Mouse (Mus musculus): ENCODE results near the gene Bspry.
"Not testable (repeated sequence)": the region's sequence is repeated elsewhere in the genome, so short reads cannot be mapped to it uniquely, and the experiment has no call there.

Bspry gene

DNA sequence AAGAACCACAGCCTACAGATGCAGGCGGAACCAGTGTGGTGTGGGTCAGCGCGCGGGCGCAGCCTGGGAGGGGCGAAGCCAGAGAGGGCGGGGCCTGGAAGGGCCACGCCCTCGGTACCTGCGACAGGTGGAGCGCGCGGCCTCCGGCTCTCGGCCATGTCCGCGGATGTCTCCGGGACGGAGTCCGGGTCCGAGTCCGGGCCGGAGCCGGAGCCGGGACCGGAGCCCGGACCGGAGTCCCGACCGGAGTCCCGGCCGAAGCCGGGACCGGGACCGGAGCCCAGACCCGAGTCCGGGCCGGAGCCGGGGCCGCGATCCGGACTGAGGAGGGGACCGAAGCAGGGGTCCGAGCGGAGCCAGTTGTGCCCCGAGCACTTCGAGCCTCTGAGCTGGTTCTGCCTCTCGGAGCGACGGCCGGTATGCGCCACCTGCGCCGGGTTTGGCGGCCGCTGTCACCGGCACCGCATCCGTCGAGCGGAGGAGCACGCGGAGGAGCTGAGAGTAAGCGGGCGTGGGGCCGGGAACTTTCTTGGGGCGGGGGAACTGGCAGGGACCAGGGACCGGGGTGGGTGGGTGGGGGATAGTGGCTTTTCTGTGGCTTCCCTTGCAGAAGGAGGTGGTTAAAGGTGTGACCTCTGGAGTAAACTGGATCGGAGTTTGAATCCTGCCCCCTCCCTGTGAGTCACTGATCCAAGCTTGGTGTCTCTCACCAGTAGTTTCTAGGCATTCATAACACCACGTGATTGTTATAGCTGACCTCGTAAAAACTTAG is at the start of gene Bspry:
Bspry (plus strand) TSS at position 117 of the 772 bp plus-strand sequence.
- DNase-seq (ENCODE audit: low spot score), result no peak

DNA sequence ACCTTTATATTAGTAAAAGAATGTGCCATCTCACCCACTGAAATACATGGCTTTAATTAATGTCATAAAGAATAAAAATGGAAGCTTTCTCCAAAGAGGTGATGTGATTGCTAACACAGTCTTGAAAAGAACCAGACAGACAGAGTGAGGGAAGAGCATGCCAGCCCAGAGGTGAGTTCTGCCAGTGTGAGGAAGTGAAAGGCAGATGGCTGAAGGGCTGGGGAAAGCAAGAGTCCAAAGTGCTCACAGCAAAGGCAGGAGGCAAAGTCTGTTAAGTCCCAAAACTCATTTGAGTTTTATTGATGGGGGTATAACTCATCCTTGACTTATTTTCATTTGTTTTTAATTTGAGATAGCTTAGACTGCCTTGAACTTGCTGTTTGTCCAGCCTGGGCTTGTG is 49.2 kb upstream of the Bspry start:
- DNase-seq (ENCODE audit: low spot score), result no peak

DNA sequence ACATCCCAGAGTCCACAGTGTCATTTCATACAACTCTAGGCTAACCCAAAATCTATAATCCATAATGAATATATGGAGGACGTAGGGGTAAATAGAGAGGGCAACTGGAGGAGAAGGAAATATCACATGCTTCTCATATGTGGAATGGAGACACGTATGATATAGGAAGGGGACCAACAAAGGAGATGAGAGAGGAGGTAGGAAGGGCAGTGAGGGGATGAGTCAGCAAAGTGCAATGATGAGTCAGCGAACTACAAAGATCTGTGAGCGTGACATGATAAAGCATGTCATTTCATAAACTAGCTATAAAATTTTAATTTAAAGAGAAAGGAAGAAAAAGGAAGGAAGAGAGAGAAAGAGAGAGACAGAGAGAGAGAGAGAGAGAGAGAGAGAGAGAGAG is 48.3 kb upstream of the Bspry start:
- no peak for DNase-seq (ENCODE audit: low spot score)

DNA sequence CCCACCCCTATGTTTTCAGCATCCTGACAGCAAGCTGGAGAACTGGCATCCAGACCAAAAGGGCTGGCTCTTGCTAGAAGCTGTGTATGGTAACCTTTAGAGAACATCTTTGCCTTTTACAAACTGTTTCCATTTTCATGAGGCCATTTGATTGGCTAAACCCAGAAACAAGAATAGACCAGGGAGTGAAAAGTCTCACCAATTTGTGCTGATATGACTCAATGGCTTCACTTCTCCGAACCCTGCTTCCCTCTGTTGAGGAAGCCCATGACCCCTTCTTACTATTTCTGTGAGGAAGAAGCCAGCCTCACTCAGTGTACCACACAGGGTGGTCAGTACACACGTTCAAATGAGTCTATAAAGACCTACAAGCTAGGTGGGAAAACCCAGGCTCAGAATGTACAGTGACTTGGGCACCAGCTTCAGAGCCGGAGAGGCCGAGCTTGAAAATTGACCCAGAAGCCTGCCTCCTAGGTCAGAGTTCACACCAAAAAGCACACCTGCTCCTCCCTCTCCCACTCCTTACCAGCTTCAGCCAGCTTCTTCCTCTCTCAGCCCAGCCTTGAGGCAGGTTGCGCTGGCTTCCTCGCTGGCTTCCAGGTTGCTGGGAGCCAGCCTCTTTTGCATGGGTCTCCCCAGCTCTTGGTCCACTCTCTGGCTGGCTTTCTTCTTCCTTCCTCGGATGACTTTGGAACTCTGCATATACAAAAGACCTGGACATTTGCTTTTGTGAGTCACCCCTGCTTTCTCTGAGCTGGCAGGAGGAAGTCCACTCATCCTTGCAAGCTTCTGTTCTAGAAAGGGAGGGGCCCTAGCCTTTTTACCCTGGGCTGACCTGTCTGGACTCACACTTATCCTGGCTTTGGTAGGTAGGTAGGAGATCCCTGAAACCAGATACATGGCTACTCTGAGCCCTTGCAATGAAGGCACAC is 45.6 kb upstream of the Bspry start:
- DNase-seq (ENCODE audit: low spot score), result no peak

DNA sequence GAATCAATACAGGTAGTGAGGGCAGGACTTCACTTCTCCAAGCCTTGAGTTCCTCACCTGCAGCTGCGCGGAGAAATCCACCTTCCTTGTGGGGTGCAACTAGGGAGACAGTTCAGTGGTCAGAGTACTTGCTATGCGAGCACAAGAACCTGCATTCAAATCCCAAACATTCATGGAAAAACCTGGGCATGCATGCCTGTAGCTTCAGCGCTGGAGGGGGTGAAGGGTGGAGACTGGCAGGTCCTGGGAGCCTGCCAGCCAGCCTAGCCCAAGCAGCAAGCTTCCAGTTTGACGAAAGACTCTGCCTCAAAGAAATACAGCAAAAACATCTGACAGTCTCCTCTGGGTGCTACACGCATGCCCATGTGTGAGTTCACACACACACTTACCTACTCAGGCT is 44.8 kb upstream of the Bspry start, which contains the start of gene Rnf183:
Rnf183 (minus strand) TSS at position 172 of the 400 bp plus-strand sequence.
- no peak for DNase-seq (ENCODE audit: low spot score)

DNA sequence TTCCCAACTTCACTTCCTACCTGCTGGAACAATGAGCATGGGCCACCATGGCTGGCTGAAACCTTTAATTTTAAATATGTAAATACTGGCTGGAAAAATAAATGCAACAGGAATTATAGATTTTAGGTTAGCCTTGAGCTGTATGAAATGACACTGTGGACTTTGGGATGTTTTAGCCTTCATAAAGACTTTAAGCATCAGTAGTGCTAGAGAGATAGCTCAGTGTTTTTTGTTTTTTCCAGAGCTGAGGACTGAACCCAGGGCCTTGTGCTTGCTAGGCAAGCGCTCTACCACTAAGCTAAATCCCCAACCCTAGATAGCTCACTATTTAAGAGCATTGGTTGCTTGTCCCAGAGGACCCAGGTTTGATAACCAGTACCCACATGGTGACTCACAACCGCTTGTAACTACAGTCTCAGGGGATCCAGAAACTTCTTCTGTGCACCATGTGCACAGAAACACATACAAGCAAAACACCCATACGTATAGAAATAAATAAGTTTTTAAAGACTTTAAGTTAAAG is 42.5 kb upstream of the Bspry start:
- no peak for DNase-seq (ENCODE audit: low spot score)

DNA sequence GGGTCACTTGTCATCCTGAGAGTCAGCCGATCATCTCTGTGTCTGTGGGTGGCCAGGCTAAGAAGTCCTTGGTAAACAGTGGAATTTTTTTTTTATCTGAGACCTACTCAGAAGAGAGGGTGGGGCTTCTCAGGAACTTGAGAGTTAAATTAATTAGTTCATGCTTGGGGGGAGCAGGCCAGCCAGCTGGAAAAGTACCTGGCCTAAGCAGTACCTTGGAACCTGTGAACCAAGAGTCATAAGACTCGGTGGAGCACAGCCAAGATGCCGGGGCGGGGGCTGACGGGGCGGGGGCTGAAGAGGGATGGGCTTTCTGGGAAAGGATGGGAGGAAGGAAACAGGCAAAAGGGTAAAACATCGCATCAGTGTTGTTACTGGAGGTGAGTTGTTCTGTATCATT is 42.0 kb upstream of the Bspry start:
- no peak for DNase-seq (ENCODE audit: low spot score)

DNA sequence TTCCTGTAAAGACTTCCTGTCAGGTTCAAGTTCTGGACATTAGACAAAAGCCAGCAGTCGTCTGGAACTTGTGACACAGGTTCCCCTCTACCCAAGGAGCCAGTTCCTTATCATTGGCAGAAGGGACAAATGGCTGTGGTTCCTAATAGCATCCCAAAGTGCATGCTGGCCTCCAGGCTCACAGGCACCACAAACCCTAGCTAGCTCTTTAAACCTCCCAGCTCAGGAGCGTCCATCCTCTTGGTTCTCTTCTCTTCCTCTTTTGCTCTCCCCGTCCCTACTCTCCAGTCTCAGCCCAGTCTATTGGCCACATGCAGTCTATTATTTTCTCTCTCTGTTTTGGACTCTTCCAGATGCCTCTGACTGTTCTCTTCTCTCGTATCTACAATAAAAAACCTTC is 40.1 kb upstream of the Bspry start:
- no peak for DNase-seq (ENCODE audit: low spot score)

DNA sequence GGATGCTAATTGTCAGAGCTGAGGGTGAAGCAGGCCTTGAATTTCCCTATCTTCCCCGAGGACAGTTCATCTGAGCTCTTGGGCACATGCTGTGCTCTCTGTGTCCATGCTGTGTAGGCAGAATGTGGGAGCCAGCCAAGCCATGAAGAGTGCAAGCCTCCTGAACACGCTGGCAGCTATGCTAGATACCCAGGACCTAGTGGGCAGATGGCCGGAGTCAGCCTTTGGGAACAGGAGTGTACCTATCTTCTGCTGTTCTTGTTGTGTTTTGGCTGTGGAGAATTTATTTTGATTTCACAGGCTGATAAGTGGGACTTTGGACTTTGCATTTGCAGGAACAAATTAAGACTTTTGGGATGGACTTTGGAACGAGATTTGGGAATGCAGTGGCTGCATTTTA is 39.3 kb upstream of the Bspry start:
- DNase-seq (ENCODE audit: low spot score), result no peak

DNA sequence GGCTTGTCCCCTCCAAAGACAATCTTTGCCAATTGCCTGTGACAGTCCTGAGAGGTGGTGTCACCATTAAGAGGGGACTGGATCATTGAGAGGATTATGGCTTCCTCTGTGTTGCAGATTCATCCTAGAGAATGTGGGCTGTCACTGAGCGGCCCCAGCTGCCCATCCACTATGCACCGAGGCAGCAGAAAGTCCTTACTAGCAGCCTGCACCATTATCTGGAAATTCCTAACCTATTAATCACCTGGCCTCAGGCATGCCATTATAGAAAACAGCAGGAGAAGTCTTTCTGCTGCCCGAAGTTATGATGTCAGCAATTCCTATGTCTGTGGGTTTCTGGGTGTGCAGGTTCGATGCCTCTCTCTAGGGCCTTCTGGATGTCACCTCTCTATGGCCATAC is 38.9 kb upstream of the Bspry start:
- DNase-seq (ENCODE audit: low spot score), result no peak

DNA sequence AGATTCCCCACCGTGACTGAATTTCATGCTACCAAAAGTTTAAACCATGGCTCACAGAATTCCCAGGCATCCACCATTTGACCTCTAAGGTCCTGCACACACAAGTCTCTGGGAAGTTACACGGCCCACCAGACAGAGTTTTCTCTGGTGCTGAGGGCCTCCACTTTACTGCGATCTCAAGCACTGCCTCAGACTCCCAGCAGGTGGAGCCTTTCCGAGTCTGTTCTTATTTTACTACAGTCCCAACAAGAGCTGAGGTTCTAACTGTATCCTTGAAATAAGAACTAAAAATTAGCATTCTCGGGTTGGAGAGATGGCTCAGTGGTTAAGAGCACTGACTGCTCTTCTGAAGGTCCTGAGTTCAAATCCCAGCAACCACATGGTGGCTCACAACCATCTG is 24.9 kb upstream of the Bspry start:
- no peak for DNase-seq (ENCODE audit: low spot score)

DNA sequence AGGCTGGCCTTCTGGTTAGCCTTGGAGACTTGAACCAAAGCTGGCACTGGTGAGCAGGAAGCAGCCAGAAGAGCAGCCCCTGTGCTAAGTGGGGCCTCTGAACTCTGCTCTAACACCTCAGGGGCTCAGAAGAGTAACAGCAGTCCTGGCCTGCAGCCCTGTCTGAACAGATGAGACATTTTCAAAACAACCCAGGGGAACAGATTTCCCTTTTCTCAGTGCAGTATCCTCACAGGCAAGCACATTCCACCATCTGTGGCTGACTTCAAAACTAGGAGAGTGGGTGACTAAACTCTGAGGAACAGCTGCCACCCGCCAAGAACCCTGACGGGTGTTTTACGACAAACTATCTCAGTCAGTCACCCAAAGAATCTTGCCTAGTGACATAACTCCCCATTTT is 20.8 kb upstream of the Bspry start:
- no peak for DNase-seq (ENCODE audit: low spot score)

DNA sequence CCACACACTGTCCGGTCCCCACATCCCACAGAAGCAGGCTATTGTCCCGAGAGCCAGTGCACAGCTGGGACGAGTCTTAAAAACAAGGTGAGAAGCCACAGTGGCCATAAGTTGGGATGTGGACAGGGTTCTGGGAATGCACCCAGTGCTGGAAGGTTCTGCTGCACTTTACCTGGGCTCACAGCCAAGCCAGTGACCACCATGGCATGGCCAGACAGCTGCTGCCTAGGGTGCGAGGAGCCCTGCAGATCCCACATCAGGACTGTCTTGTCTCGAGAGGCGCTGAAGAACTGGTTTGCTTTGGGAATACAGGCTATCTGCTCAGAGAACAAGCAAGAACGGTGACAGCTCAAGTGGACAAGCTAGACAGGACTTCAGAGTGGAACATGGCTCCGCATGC is 19.5 kb upstream of the Bspry start:
- no peak for DNase-seq (ENCODE audit: low spot score)

DNA sequence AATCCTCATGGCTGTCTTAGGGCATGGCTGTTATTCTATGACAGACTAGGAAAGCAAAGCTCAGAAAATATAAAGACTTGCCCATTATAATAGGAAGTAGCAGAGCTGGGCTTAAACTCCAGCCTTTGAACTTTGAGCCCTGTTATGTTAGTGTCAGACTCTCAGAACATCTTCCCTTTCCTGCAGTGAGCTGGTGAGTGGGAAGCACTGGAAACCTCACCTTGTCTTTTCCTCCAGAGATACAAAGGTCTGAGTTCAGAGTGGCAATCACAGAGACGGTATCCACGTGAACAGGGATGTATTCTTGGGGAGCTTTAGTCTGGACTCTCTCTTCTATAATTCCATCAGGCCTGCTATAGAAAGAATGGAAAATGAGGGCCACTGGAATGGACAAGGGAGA is 16.7 kb upstream of the Bspry start:
- no peak for DNase-seq (ENCODE audit: low spot score)

DNA sequence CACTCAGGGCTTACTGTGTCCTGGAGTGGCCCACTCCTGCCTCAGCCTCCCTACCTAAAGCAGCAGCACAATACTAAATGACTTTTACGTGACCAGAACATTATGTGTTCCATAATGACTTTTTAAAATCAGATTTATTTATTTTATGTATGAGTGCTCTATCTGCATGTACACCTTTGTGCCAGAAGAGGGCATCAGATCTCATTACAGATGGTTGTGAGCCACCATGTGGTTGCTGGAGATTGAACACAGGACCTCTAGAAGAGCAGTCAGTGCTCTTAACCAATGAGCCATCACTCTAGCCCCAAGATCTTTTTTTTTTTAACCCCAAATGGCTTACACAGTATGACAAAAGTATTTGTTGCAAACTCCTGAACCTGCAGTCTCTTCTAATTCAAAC is 11.7 kb upstream of the Bspry start:
- no peak for DNase-seq (ENCODE audit: low spot score)

DNA sequence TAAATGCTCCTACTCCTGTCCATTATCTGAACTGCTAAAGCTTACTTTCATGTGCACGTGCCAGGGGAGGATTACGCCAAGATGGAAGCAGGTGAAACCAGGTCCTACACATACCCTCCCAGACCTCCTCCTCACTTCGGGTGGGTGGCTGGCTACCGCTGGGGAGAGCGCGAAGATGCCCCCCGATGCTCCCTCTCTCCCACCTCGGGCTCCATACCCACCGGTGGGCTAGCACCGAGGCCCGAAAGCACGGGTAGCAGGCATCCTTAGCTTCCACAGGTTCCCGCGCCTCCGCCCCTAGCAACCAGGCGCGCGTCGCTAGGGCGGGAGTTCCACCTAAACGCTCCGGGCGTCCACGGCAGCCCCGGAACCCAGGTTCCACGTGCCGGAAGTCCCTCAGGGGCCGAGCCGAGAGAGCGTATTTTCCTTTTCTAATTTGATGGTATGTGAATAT is 9.2 kb upstream of the Bspry start, which contains the start of gene Wdr31:
Wdr31 (minus strand) TSS at position 299 of the 454 bp plus-strand sequence.
- no peak for DNase-seq (ENCODE audit: low spot score)

DNA sequence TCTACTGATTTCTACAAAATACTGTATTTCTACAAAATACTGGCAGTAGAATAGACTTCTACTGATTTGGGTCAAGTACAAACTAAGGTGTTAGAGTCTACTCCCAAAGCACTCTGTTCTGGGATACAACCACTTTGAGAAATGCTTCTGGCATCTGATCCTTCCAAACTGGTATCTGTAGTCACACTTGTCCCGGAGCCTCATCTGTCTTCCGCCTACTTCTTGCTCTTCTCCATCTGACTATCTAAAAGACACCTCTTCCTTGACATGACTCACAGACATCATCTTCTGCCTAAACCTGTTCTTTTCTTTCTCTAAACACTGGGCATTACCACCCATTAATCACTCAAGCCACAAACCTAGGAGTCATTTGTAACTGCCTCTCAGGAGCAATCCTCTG is 7.8 kb upstream of the Bspry start:
- no peak for DNase-seq (ENCODE audit: low spot score)

DNA sequence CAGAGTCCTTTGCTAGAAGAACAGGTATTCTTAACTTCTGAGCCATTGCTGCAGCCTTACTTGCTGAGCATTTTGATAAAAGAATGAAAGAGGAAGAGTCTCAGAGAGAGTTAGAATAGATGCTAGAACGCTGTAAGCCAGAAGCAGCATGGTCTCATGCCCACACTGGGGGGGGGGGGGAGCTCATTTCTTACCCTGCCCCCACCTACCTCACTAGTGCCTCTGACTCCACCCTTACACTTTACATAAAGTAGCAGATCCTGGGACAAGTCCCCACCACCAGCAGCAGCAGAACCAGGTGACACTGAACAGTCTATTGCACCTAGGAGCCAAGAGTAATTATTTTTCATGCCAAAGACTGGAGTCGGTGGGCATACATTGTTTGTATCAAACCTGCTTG is 4.7 kb upstream of the Bspry start:
- no peak for DNase-seq (ENCODE audit: low spot score)

DNA sequence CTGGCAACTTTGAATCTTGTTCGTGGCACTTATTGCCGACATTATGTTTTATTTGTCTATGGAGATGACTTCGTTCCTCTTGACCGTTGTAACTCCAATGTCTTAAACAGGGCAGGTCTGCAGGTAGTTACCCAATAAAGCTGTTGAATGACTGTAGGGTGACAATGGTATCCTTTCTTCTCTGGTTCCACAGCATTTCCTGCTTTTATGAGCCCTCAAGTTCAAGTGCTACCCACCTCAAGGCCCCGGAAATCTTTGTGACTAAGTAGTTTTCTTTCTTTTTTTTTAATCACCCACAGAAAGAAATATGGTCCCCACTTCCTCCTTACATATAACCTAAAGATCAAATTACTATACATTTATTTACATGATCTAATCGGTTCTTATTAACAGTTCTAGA is 4.1 kb upstream of the Bspry start:
- no peak for DNase-seq (ENCODE audit: low spot score)

DNA sequence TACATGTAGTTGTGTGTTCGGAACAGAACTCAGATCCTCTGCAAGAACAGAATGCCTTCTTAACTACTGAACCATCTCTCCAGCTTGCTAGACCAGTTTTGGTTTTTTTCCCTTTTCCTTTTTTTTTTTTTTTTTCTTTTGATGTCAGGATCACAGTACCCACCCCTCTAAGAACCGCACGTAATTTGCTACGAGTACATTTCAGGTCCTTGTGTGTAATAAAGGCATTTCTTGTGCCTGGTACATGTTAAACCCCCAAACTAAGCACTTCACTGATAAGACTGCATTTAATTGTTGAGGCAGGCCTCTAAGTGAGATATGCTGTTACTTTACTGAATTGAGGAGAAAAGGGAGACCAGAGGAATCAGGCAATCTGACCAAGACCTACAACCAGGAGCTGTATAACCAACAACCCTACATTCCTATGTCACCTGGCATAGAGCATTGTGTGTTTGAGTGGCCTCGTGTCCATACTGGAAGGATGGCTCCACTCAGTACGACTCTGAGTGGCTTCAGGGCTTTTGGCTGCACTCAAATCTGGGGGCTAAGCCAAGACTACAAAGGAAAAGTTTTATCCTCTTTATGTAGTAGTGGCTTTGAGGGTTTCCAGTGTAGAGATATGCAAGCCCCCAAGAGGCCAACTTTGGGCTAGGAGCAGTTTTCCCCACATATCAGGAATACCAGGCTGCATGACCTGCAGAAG is 2.2 kb upstream of the Bspry start:
- DNase-seq (ENCODE audit: low spot score), result no peak

DNA sequence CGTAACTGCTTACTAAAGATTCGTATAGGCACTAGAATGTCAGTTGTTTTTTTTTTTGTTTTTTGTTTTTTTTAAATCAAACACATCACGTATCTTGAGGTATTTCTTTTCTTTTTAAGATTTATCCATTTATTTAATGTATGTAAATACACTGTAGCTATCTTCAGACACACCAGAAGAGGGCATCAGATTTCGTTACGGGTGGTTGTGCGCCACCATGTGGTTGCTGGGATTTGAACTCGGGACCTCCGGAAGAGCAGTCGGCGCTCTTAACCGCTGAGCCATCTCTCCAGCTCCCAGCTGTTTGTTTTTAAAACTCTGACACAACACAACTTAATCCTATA is 288 bp upstream of the Bspry start:
- DNase-seq (ENCODE audit: low spot score), result not testable (repeated sequence)
